Mouse (Mus musculus): Measurements from ENCODE around the gene 2510009E07Rik.

- TF ChIP-seq CTCF (IDR thresholded peaks at IDR 0.05; ENCODE audit: insufficient read depth, low read length) = no peak
- no peak for TF ChIP-seq POLR2A (IDR thresholded peaks at IDR 0.05; ENCODE audit: borderline replicate concordance, extremely low read depth, low read depth, low read length)
Measured at GRCm38 (mm10) chr16:21637201-21637819, 57.2 kb downstream of the 2510009E07Rik start.
